Mouse (Mus musculus): ENCODE measurements at regions not wholly inside any gene's neighbourhood (a gene's known extent, or its start where the extent isn't known, plus 50 kb on each side); places are given as distances from the start of the nearest gene placed in this dataset.

GRCm38 (mm10) chr6:98855958-98856357 lies 513.4 kb upstream of the Gm765 start:
- TF ChIP-seq CTCF (IDR thresholded peaks at IDR 0.05; ENCODE audit: borderline replicate concordance, insufficient read depth, low read depth, low read length), result no peak
- no peak for TF ChIP-seq POLR2A (IDR thresholded peaks at IDR 0.05; ENCODE audit: borderline replicate concordance, insufficient read depth, low read length)

Data from cerebellum, adult 2 months (tissue).